Mouse (Mus musculus) mouse trophoblast stem cell (cell line): ENCODE data around the gene Gm45902.

ENCODE experiments used
- in situ Hi-C, 2 experiments: fragments of 300-500 bp; cut with MseI, MboI; formaldehyde crosslinking; loops; 2 replicates in 1 of 2; 3 replicates in 1 of 2; pipeline ENCODE4 v1.15.1; 2025

The Gm45902 gene

GRCm38 (mm10) chr2:3512552-3513454 is at the start of gene Gm45902, which contains the start of the genes Hspa14 and Cdnf:
Gene Gm45902 (minus strand): TSS chr2:3512790.
Gene Hspa14 (minus strand): TSS chr2:3512814.
Gene Cdnf (plus strand): TSS chr2:3513030.
- in situ Hi-C loops, result no loop called here

GRCm38 (mm10) chr2:3546588-3546987 is 34.0 kb upstream of the Gm45902 start:
- in situ Hi-C loops, result loop anchor here (10.0 kb wide), 1 partner anchor 228 kb away; no protein-coding TSS in a partner anchor

GRCm38 (mm10) chr2:3546055-3546454 is 33.5 kb upstream of the Gm45902 start:
- in situ Hi-C loops, result loop anchor here (10.0 kb wide), 1 partner anchor 229 kb away; no protein-coding TSS in a partner anchor

GRCm38 (mm10) chr2:3541307-3542079 is 28.9 kb upstream of the Gm45902 start:
- in situ Hi-C loops, result loop anchor here (10.0 kb wide), 1 partner anchor 233 kb away; no protein-coding TSS in a partner anchor

- in situ Hi-C loops, result no loop called here
Observed at GRCm38 (mm10) chr2:3526288-3526687, 13.7 kb upstream of the Gm45902 start.

GRCm38 (mm10) chr2:3522558-3522957 is 10.0 kb upstream of the Gm45902 start:
- in situ Hi-C loops, result no loop called here

- in situ Hi-C loops, result no loop called here
Observed at GRCm38 (mm10) chr2:3512076-3512475, 514 bp downstream of the Gm45902 start.

- in situ Hi-C loops, result no loop called here
Observed at GRCm38 (mm10) chr2:3500886-3501285, 11.7 kb downstream of the Gm45902 start.

GRCm38 (mm10) chr2:3499543-3499942 is 13.0 kb downstream of the Gm45902 start:
- in situ Hi-C loops, result no loop called here

- in situ Hi-C loops, result no loop called here
Observed at GRCm38 (mm10) chr2:3493833-3494409, 18.7 kb downstream of the Gm45902 start.

GRCm38 (mm10) chr2:3489816-3490215 is 22.8 kb downstream of the Gm45902 start:
- in situ Hi-C loops, result no loop called here

GRCm38 (mm10) chr2:3480239-3480638 is 32.4 kb downstream of the Gm45902 start:
- in situ Hi-C loops, result no loop called here

- in situ Hi-C loops, result no loop called here
Observed at GRCm38 (mm10) chr2:3475746-3476251, 36.8 kb downstream of the Gm45902 start.

GRCm38 (mm10) chr2:3474861-3475283 is 37.7 kb downstream of the Gm45902 start, which contains the start of gene Suv39h2:
Gene Suv39h2 (minus strand): TSS chr2:3475031.
- in situ Hi-C loops, result no loop called here

- in situ Hi-C loops, result no loop called here
Observed at GRCm38 (mm10) chr2:3474361-3474805, 38.2 kb downstream of the Gm45902 start.

- in situ Hi-C loops, result no loop called here
Observed at GRCm38 (mm10) chr2:3473891-3474290, 38.7 kb downstream of the Gm45902 start.

GRCm38 (mm10) chr2:3456590-3456989 is 56.0 kb downstream of the Gm45902 start:
- in situ Hi-C loops, result no loop called here
